Mouse (Mus musculus) T-helper 1 cell (primary cell): ENCODE results near the gene Mpp3.

ENCODE experiments used
- in situ Hi-C: fragments of 300-600 bp; cut with MboI, MseI; formaldehyde crosslinking; loops from one replicate; pipeline ENCODE4 v1.15.1; 2025; ENCODE audit warnings: high pct_unique_total_duplicates

Gene Mpp3

DNA sequence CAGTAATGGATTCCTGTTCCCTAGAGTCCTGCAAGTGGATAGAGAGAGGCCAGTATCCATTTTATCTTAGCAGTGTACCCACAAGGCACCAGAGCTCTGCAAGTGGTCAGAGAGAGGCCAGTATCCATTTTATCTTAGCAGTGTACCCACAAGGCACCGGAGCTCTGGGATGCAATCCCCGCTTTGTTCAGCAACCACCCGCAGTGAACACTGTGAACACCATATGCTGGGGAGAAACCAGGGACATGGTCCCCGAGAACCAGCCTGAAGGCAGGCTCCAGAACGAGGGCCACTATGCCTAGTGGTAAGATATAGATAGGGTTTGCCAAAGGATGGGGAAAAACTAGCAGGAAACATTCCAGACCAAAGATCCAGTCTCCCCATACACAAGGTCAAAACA lies 49.1 kb downstream of the Mpp3 start:
- in situ Hi-C loops: no loop called here

DNA sequence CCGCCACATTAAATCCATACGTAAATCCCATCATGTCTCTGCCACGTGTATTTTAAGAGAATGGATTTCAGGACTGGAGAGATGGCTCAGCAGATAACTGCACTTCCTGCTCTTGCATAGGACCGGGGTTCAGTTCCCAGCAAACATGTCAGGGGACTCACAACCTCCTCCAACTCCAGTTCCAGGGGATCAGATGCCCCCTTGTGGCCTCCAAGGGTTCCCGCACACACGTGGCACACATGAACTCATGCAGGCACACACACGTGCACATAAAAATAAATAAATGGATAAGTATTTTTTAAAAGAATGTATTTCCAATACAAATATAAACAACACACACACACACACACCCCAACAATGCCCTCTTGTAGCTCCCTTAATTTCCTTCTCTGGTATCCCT lies 51.3 kb downstream of the Mpp3 start:
- in situ Hi-C loops: no loop called here

DNA sequence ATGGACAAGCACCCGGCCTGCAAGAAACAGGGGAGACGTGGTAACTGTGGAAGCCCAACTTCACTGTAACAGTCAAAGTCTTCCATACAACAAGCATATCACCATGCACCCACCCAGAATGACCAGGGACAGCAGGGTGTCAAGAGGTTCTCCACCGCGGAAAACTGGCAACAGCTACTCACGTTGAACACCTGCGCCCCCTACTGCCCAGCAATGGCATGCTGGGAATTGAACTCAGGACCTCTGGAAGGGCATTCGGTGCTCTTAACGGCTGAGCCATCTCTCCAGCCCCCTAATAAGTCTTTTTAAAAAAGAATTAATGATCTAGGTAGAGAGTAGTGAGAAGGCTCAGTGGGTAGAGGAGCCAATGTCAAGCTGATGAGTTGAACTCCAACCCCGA lies 53.3 kb downstream of the Mpp3 start:
- in situ Hi-C loops: no loop called here

DNA sequence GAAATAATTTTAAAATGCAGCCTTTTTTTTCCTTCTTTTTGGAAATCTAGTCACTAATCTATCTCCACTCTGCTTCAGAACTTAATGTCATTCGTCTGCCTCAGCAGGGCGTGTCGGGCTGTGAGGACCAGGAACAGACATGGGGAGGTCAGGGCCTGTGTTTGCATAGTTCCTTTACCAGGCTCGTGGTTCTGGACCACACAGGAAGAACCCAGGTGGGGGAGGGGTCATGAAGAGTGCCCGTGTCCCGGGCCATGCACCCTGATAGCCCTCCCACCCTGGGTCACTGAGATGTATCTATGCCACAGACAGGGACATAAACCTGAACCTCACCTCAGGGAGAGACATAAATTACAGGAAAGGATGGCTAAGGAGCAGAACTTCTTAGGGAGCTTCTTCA lies 54.1 kb downstream of the Mpp3 start:
- in situ Hi-C loops: no loop called here

DNA sequence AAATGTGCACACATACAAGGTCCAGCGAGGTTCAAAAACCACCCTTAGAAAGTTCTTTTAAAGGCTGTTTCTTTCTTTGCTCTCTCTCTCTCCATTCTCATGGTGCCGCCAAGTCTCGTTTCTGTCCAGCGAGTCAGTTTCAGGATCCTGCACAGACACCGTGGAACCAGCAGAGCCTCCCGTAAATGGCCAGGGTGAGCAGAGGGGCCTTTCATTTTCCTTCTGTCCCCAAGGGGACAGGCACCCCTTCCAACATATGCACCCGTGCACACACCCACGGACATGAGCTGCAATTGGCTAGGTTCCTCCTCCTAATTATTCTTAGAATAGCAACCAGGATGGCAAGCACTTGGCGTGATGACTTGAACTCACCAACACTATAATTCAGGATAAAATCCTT lies 54.8 kb downstream of the Mpp3 start:
- in situ Hi-C loops: no loop called here

DNA sequence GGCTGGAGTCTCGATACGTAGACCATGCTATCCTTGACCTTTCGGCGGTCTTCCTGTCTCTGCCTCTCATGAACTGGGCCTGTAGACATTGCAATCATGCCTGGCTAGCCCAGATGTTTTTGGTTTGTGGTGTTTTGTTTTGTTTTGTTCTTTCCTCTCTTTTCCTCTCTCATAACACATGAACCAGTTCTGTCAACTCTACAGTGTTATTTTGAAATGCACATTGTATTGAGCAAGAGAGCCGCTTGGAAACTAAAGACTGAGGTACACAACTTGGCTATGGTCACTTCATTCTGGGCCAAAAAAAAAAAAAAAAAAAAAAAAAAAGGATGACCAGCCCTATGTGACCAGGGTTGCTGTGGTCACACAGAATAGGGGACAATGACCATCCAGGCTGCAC lies 55.6 kb downstream of the Mpp3 start:
- in situ Hi-C loops: no loop called here

DNA sequence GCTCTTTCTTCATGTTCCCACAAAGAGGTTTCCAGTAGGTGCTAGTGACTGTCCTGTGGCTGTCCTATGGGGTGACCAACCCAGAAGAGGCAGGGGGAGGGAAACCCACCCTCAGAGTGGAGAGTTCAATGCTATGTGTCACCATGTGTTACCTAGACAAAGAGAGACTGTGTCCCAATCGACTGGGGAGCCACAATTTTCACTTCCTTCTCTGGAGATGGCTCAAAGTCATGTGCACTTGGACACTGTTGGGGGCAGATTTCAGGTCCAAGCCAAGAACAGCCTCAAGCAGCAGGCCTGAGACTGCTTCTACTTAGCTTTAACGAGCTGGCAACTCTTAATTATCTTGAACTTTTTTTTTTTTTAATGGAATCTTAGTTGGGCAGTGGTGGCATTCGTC lies 56.2 kb downstream of the Mpp3 start:
- in situ Hi-C loops: no loop called here

DNA sequence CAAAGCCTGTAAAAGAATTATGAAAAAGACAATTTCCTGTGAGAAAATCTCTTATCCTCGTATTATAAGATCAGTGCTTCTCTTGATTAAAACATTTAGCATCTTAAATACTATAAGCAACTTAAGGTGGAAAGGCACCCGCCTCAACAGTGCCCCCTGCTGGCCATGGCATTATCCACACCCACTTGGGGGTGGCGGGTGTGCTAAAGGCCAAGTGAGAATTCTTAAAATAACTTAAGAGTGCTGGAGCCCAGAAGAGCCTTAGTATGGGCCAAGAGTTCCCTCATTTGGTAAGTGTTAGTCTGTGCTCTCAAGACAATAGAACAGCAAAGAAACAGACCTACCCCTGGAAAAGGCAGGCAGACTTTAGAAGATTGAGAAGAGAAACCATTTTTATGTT lies 56.9 kb downstream of the Mpp3 start:
- in situ Hi-C loops: no loop called here

DNA sequence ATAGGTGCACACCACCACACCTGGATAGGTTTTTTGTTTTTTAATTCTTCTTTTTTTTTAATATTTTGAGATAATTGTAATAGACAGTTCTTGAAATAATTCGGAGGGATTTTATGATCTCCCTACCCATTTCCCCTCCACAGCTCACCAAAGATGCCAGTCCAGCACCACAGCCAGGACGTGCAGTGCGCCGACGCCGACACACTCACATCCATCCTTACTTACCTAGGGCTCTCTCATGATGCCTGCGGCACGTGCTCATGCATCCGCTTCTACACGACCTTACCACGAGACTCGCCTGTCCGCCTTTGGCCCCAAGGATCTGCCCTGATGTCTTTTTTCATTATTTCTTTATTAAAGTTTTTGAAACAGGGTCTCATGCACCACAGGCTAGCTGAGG lies 58.4 kb downstream of the Mpp3 start:
- in situ Hi-C loops: loop anchor here (5.0 kb wide), 1 partner anchor 48 kb away; no protein-coding TSS in a partner anchor

DNA sequence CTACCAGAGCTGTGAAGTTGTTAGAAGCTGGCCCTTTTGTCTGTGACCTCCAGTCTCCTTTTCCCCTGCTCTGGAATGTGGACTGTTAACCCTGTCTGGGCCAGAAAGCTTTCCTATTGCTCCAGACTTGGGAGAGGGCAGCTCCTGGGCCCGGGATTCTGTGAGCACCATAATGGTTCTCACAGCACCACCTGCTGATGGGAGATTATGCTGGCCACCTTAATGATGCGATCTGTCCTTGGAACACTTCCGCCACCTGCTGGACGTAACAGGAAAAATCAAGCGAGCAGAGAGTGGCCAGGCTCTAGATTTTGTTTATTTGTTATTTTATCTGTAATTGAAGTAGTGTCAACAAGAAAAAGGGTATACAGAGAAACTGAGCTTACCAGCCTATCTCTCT lies 59.5 kb downstream of the Mpp3 start:
- in situ Hi-C loops: loop anchor here (5.0 kb wide), 1 partner anchor 46 kb away; no protein-coding TSS in a partner anchor

DNA sequence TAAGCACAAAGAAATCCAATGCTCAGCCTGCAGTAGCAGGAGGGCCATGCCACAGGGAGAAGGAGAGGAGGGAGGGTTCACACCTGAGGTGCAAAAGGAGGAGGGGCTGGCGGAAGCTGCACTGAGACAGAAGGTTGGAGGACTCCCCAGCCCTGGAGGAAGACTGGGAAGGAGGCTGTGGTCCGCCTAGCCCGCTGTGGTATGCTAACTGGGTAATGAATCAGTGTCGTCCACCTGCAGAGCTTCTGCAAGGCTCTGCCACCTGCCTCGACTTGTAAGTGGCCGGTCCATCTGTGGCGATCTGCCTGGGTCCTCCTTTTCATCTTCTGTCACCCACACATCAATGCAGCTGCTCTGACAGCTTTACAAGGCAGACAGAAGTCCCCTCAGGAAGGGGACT lies 60.0 kb downstream of the Mpp3 start:
- in situ Hi-C loops: loop anchor here (5.0 kb wide), 1 partner anchor 46 kb away; no protein-coding TSS in a partner anchor

DNA sequence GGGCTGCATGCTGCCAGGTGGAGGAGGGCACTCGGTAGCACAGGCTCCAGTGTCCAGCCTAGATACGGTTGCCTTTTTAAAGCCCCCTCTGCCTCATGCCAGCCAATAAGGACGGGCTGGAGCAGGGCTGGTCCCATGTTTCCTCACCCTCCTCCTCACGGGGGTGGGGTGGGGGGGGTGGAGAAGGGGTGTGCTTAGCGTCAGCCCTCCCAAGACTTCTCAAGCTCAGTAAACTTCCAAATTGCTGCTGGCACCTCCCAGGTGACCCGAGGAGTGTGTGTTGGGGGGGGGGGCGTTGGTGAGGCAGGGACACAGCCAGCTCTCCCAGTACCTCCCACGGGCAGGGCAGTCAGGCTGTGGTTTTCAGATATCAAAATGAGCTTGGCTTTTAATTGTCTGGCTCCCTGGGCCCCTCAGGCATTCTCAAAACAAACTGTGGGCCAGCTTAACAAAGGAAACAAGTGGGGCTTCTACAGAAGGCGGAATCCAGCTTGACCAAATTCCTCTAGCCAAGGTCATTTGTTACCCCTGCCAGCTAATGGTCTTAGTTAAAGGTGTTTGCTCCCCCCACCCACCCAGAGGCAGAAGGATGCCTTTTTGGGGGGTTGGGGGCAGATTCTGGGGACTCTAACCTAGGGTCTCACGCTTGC lies 61.2 kb downstream of the Mpp3 start, which contains the start of gene Sost:
Gene Sost (minus strand): TSS at position 51 of the 650 bp plus-strand sequence.
- in situ Hi-C loops: loop anchor here (5.0 kb wide), 1 partner anchor 45 kb away; no protein-coding TSS in a partner anchor

DNA sequence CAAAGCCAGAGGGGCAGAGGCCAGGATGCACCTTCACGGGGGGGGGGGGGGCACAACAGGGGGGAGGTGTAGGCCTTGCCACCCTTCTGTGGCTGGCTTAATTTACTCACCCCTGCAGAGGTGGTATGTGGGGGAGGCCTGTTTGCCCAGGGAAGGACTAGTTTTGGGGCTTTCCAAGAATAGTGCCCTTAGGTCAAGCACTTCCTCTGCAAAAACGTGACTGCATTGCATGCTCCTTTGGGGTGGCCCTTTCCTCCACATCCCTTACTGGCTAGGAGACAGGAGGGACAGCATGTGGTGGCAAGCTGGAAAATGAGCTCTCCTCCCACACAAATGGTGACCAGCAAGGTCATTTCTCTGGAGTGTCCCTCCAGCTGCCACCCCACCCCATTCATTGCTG lies 62.7 kb downstream of the Mpp3 start:
- in situ Hi-C loops: loop anchor here (5.0 kb wide), 1 partner anchor 43 kb away; no protein-coding TSS in a partner anchor

DNA sequence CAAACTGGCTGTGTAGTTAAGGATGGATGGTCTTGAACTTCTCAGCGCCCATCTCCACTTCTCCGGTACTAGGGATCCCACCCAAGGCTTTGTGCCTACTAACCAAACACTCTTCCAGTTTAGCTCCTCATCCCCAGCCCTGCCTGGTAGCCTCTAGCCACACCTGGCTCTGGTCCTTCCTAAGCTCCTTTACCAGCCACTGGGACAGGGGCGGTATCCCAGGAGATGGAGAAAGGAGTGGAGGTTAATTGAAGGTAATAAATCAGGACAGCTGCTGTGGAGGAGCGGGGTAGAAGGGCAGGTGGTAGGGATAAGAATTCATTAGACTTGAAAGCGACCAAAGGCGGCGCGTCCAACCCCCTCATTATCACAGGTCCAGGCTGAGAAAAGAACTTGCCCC lies 63.6 kb downstream of the Mpp3 start:
- in situ Hi-C loops: loop anchor here (5.0 kb wide), 1 partner anchor 42 kb away; no protein-coding TSS in a partner anchor

DNA sequence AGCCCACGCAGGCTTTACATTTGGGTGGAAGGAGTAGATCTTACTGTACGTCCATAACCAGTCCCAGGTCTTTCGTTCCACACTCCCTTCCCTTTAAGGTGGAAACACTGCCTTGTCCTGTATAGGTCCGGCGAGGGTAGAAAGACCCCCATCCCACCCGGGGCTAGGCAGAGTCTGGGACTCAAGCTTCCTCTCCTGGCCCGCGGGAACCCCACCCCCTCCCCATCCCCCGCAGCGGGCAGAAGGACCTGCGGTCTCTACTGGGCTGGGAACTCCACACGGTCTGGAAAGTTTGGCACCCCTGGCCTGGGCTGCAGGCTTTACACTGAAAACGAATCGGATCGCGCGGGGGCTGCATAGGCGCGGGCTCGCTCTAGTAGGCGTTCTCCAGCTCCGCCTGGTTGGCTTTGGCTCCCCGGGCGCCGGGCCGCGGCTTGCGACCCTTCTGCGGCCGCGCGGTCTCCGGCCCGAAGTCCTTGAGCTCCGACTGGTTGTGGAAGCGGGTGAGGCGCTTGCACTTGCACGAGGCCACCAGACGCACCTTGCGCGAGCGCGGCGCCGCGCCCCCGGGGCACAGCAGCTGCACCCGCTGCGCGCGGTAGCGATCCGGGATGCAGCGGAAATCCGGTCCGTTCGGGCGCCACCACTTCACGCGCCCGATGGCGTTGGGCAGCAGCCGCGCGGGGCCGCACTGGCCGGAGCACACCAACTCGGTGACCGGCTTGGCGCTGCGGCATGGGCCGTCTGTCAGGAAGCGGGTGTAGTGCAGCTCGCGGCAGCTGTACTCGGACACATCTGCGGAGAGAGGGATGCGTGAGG lies 64.6 kb downstream of the Mpp3 start:
- in situ Hi-C loops: no loop called here

DNA sequence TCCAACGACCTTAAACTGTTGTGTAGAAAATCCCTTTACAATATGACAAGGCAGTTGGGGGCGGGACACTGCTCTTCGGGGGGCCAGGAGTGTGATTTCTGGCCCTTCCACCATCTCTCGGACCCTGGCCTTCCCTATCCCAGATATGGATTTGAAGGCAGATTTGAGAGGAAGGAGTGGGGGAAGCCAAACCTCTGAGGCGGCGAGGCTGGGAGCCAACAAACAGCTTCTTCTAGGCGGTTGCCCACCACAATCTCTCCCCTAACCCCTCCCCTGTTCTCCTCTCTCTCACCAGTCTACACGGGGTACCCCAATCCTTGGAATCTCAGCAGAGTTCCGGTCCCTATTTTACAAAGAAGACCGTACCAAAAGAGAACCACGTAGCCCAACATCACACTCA lies 65.2 kb downstream of the Mpp3 start:
- in situ Hi-C loops: no loop called here

DNA sequence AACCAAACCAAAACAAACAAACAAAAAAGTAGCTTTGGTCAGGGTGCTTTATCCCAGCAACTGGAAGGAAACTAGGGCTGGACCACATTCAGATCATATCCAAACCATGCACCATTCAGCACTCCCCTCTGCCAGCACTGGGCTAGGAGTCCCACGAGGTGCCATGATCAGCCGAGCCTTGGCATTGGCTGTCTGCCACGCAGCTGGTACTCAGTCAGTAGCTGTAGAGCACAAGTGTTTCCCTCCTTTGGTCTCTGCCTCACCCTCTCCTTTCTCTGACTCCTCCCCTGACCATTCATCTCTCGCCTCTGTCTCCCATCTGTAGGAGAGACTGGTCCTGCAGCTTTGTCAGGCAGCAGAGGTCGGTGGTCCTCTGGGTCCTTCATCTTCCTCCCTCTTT lies 70.8 kb downstream of the Mpp3 start:
- in situ Hi-C loops: no loop called here

DNA sequence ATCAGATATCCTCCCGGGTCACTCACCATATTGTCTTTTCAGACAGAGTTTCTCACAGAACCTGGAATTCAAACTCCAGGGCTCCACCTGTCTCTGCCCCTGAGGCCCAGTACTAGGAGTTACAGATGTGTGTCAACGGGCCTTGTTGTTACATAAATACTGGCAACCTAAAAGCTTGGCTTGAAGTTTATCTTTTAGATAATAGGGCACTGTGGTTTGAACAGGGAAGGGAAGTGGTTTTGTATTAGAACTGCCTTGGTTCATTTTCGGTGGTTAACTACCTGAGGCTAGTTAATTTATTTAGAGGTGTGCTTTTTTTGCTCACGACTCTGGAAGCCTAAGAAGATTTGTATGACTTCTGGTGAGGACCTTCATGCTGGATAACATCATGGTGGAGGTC lies 74.8 kb downstream of the Mpp3 start:
- in situ Hi-C loops: no loop called here

DNA sequence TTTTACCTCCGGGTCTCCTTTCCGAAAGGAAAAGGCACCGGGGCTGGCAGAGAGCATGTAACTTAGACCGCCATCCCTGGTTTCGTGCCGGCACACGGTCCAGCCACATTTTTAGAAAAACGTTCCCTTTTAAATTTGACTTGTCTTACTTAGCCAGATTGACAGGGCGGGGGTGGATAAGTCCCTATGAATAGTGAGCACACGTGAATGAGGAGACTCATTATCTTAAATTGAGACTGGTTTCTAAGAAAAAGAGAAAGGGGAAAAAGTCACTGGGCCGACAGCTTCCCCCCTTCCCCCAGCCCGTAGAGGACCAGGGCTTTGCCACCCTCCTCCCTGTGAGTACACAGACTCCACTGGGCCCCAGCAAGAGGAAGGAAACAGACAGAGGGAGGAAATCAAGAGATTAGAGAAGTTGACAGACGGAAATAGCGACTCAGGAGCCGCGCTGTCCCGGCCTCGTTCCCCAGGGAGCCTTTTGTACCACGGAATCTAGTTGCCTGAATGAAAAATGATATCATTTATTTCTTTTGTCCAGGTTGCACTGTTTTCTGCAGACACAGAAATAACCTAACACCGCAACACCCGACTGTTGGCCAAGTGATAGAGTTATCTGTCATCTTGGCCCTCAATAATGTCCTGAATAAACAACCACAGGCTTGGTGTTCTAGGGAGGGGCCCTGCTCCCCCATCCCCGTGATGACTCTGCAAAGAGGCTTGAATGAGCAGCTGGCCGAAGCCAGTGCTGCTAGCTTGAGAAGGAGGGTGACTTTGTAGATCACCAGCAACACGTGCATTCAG lies 75.5 kb downstream of the Mpp3 start:
- in situ Hi-C loops: no loop called here

DNA sequence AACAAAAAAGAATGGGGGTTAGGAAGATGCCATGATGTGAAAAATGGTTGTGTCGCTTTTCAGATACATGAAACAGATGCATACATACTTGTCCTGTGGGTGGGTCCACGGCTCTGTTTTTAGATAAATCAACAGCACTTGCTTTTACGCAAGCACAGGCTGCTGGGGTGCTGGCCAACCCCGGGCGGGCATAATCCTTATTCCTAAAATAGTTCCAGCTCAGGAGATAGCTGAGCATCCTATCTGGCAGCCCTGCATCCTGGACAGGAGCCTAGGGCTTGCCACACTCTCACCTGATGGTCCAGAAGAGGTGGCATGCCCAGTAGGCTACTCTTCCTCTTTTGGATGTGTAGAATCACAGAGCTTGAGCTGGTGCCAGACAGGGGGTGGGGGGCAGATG lies 78.2 kb downstream of the Mpp3 start:
- in situ Hi-C loops: no loop called here
